Mouse (Mus musculus) heart, adult 2 months (tissue): ENCODE results near the gene 1700029F12Rik. TPM values are rescaled to one million over a fixed set of nuclear protein-coding genes. Genes with fewer than 3 reads are reported as not detected.
A peak's percentile ranks its signal among the peaks of the same experiment; 100 is the strongest.
"Not testable (repeated sequence)": the region's sequence is repeated elsewhere in the genome, so short reads cannot be mapped to it uniquely, and the experiment has no call there.

ENCODE experiments used
- DNase-seq, 2 experiments: peaks; one replicate each; pipeline ENCODE4 v3.0.0; 2021
- H3K27ac ChIP-seq: fragments of 200-600 bp; 2 replicates; pipeline ENCODE4 v1.8.1; 2022
- H3K27me3 ChIP-seq: fragments of 200-500 bp; 2 replicates; pipeline ENCODE4 v1.6.1; 2012; ENCODE audit warnings: mild to moderate bottlenecking, low read length, inconsistent platforms, mixed read lengths; ENCODE audit not compliant: control insufficient read depth, insufficient read depth
- H3K36me3 ChIP-seq: fragments of 200-500 bp; 2 replicates; pipeline ENCODE4 v1.6.1; 2012; ENCODE audit warnings: low read length, inconsistent platforms; ENCODE audit not compliant: control insufficient read depth, insufficient read depth
- H3K4me1 ChIP-seq: fragments of 200-500 bp; 2 replicates; pipeline ENCODE4 v1.6.1; 2011; ENCODE audit warnings: low read length; ENCODE audit not compliant: control insufficient read depth, insufficient read depth
- H3K4me3 ChIP-seq: fragments of 200-600 bp; 2 replicates; pipeline ENCODE4 v1.8.1; 2022
- H3K79me2 ChIP-seq: fragments of 200-500 bp; replicated peaks from 2 replicates; pipeline ENCODE4 v1.6.1; 2012; ENCODE audit warnings: mild to moderate bottlenecking, inconsistent platforms, low read length, moderate library complexity, mixed read lengths; ENCODE audit not compliant: control insufficient read depth, insufficient read depth
- H3K9ac ChIP-seq: fragments of 200-500 bp; 2 replicates; pipeline ENCODE4 v1.6.1; 2012; ENCODE audit warnings: low read depth, mild to moderate bottlenecking, control low read depth, inconsistent platforms, low read length, mixed read lengths
- CTCF ChIP-seq: fragments of 200-600 bp; IDR thresholded peaks from 2 replicates; pipeline ENCODE4 v1.8.1; 2022; ENCODE audit warnings: antibody characterized with exemption, mild to moderate bottlenecking, moderate library complexity
- EP300 ChIP-seq: fragments of 200-500 bp; IDR thresholded peaks from 2 replicates; pipeline ENCODE4 v1.6.1; 2011; ENCODE audit warnings: low read depth, low read length, control low read depth; ENCODE audit not compliant: insufficient read depth
- POLR2A ChIP-seq: fragments of 200-500 bp; IDR thresholded peaks from 2 replicates; pipeline ENCODE4 v1.6.1; 2011; ENCODE audit warnings: mild to moderate bottlenecking, low read depth, low read length, control low read depth; ENCODE audit not compliant: insufficient read depth
- WGBS: fragments of 180-500 bp; shearing (Covaris S2); methylation state at CpG from one replicate; pipeline ENCODE4 v1.1.7; 2018; 5-methylcytosine and 5-hydroxymethylcytosine counted together
- intact Hi-C: fragments of 180-260 bp; cut with DNase I; formaldehyde crosslinking; loops from one replicate; pipeline ENCODE4 v1.15.1; 2025
- polyA plus RNA-seq: library from polyadenylated mRNA; depleted of rRNA; stranded (reverse); fragments of >200 nt; gene quantifications from 2 replicates; pipeline ENCODE4 v1.2.3, GENCODE M21; 2012
- total RNA-seq, 2 experiments: library from RNA; stranded (reverse); gene quantifications; 2 replicates each; pipeline ENCODE4 v1.2.3; 2021

Gene 1700029F12Rik
- total and polyA plus RNA-seq, 3 experiments, result 0.78 TPM; not detected in 2

GRCm38 (mm10) chr13:97071626-97072241 lies 37.6 kb upstream of the 1700029F12Rik start:
- H3K9ac ChIP-seq, result peak overlapping the region; percentile 23; the same call in 1 of the 2 replicates
- H3K36me3 ChIP-seq, result no peaks in the 10 kb centered on the region
- H3K4me1 ChIP-seq, result no peaks in the 10 kb centered on the region
- H3K27me3 ChIP-seq, result peaks cover 10% of the 10 kb centered on the region
- H3K27ac ChIP-seq, result no peak overlapping the region
- intact Hi-C loops, result no loop called here
- H3K4me3 ChIP-seq, result peak overlapping the region; percentile 53
- DNase-seq, result peak; percentile 11 to 26
- 3% methylated on average over 60 of the region's 76 CpGs for WGBS
- H3K79me2 ChIP-seq, result no peaks in the 10 kb centered on the region
- TF ChIP-seq CTCF, result no peak
- no peak for TF ChIP-seq POLR2A
- TF ChIP-seq EP300, result no peak

GRCm38 (mm10) chr13:97070931-97071625 lies 36.9 kb upstream of the 1700029F12Rik start:
- no peak for TF ChIP-seq POLR2A
- no peak for TF ChIP-seq EP300
- TF ChIP-seq CTCF, result no peak
- Histone ChIP-seq H3K27me3 (peaks cover 11% of the 10 kb centered on the region), H3K79me2 (no peaks in the 10 kb centered on the region), H3K27ac (no peak overlapping the region), H3K36me3 (no peaks in the 10 kb centered on the region), H3K4me1 (no peaks in the 10 kb centered on the region), H3K4me3 (peak overlapping the region; percentile 38; the same call in 1 of the 2 replicates), H3K9ac (peak overlapping the region; percentile 45; the same call in 1 of the 2 replicates)
- intact Hi-C loops, result no loop called here
- DNase-seq, result peak in 1 of 2 experiments; percentile 20
- WGBS, result 14% methylated on average over 75 of the region's 85 CpGs

GRCm38 (mm10) chr13:97068151-97068550 lies 34.0 kb upstream of the 1700029F12Rik start:
- no peak for DNase-seq
- 73% methylated on average over 8 of the region's 8 CpGs for whole genome bisulfite sequencing
- Histone ChIP-seq H3K9ac (no peak overlapping the region), H3K4me1 (no peaks in the 10 kb centered on the region), H3K4me3 (no peak overlapping the region), H3K36me3 (no peaks in the 10 kb centered on the region), H3K79me2 (no peaks in the 10 kb centered on the region), H3K27ac (no peak overlapping the region), H3K27me3 (peaks cover 11% of the 10 kb centered on the region)
- no peak for TF ChIP-seq POLR2A
- TF ChIP-seq CTCF, result no peak
- TF ChIP-seq EP300, result no peak
- intact Hi-C loops, result no loop called here

DNA sequence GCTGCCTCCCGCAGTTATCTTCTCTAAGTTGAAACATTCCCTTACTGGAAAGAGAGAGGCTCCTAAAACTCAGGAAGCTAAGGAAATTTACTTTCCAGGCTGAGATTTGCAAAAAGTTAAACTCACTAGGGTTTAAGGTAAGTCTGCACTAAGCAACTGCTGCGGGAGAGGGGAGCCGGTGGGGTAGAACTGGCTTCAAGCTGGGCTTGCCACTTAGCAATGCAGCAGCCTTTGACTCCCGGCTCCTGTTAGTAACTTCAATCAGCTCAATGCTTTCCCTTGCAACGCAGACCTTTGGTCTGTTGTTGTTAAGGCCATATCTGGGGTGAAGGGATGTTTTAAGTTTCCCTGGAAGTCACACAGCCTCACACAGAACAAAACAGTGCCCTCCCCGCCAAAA lies 33.5 kb upstream of the 1700029F12Rik start:
- no peak overlapping the region for H3K9ac ChIP-seq
- no peaks in the 10 kb centered on the region for H3K36me3 ChIP-seq
- H3K79me2 ChIP-seq, result no peaks in the 10 kb centered on the region
- peaks cover 11% of the 10 kb centered on the region for H3K27me3 ChIP-seq
- no peak overlapping the region for H3K4me3 ChIP-seq
- no peak overlapping the region for H3K27ac ChIP-seq
- H3K4me1 ChIP-seq, result no peaks in the 10 kb centered on the region
- DNase-seq, result no peak
- no peak for TF ChIP-seq POLR2A
- no peak for TF ChIP-seq CTCF
- no peak for TF ChIP-seq EP300
- intact Hi-C loops, result no loop called here
- 37% methylated on average over 6 of the region's 6 CpGs for WGBS

DNA sequence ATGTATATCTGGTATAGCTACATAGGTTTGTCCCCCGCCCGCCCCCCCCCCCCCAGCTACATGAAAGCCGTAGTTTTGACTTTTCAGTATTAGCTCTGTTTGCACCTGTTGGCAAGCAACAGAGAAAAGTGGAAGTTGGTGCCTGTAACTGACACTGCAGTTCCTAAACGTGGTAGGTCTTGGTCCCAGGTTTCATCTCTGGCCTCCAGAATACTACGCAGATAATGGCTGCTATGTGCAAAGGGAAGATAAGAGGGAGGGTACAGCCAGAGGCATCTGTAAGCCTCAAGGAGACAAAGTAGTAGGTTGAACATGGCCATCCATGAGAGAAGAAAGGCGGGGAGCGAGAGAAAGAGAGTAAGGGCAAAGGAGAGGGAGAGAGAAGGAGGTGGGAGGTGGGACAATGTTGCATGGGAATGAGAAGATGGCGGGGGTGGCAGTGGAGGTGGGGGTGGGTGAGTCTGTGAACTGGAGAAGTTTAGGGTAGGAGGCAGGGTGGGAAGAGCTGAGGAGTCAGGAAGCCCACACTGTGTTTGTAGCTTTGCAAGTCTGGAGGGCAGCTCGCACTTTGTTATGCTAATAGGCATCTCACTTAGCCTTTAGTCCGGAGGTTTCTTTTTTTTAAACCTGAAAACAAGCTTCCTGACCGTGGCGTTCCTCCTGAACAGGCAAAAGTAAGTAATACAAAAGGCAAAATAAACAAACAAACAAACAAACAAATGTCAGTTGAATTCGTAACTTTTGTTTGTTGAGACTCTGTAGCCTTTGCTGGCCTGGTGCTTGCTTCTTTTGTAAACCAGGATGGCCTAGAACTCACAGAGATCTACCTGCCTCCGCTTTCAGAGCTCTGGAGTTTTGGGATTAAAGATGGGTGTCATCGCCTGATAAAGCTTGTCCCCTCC lies 32.7 kb upstream of the 1700029F12Rik start, which contains the start of gene Fam169a:
Gene Fam169a (plus strand): TSS at position 638 of the 902 bp plus-strand sequence.
- H3K4me1 ChIP-seq, result no peaks in the 10 kb centered on the region
- H3K36me3 ChIP-seq, result no peaks in the 10 kb centered on the region
- DNase-seq, result no peak
- WGBS, result 71% methylated on average over 15 of the region's 15 CpGs
- H3K27ac ChIP-seq, result no peak within 1 kb of the TSS
- no peak within 1 kb of the TSS for H3K4me3 ChIP-seq
- no peaks in the 10 kb centered on the region for H3K79me2 ChIP-seq
- intact Hi-C loops, result no loop called here
- peaks cover 10% of the 10 kb centered on the region for H3K27me3 ChIP-seq
- no peak within 1 kb of the TSS for H3K9ac ChIP-seq
- TF ChIP-seq POLR2A, result no peak

DNA sequence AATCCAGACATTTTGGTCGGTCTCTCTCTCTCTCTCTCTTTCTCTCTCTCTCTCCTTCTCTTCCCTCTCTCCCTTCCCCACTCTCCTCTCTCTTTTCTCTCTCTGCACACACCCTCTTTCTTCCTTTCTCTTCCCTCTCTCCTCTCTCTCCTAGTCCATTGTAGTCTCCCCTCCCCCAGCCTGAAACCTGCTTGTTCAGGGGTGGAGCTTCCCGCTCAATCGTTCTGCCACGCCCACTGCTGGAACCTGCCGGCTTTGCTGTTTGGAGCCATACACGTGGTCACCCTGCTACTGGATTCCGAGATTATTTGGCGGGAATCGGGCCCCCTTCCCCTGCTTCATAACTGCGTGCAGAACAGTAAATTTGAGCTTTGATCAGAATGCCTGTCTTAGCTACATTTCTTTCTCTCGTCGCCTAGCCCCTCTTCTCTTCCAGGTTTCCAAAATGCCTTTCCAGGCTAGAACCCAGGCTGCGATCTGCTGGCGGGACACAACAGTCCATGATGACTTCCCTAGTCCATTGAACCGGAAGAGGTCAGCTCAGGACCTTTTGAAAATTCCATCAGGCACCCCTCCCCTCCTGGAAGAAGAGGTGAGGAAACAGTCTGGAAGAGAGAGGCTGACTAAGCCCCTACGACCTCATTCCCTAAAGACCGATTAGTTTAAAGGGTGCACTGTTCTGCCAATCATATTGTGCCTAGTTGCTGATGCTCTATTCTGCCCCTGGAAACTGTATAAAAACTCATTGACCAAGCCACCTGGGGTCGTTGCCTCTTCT lies 30.9 kb upstream of the 1700029F12Rik start:
- H3K9ac ChIP-seq, intact Hi-C loops, H3K27ac ChIP-seq, H3K27me3 ChIP-seq, H3K36me3 ChIP-seq, H3K4me3 ChIP-seq, DNase-seq, H3K4me1 ChIP-seq, H3K79me2 ChIP-seq: not testable (repeated sequence)
- WGBS, result 48% methylated on average over 18 of the region's 18 CpGs
